In the genomic region with DNA sequence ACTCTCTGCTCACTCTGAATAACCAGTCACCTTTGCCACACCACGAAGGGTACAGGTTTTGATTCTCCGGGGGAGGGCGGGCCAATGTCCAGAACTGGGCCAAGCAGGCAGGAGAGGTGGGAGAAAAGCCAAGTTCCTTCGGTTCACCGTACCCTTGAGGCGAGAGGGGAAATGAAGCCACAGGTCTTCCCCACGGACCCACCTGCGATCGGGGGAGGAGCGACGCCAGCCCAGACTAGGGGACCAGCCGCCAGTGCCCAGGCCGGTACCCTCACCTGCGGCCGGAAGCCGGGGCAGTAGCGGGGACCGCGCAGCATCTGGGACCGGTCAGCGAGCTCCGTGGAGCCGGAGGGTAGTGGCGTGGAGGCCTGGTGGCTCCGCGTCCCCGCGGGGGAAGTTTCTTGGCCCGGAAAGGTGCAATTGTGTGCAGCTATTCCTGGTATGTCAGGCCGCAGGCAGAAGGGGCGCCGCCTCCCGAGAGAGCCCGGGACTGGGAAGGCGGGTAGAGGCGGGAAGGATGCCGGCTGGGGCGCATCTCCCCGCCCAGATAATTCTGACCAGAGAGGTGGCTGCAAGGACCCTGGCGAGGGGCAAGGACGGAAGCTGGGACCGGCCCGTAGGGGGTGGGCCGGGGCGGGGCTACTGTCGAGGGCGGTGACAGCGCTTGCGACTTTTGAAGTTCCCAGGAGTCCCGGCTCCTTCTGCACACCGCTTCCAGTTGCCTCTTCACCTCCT, we compare ENCODE assay signal across 8 mouse cellular contexts. TPM values are rescaled to one million over a fixed set of nuclear protein-coding genes. Genes with fewer than 3 reads are reported as not detected.
DNase-seq lines count a peak whose midpoint lies in the region; ATAC-seq and TF ChIP-seq lines count a peak whose summit lies in the region.

A gene (minus strand): TSS at position 578 of the 735 bp plus-strand sequence.
A gene (plus strand): TSS at position 721 of the 735 bp plus-strand sequence.

- no peak for TF ChIP-seq POLR2A in lung, adult 2 months (IDR thresholded peaks at IDR 0.05; ENCODE audit: borderline replicate concordance, extremely low read depth, low read depth, low read length)

- peaks cover 56% of the 10 kb centered on the region for H3K27me3 ChIP-seq in forebrain, embryonic 10.5 days (ENCODE audit: poor library complexity, severe bottlenecking)
- 0 out of 2 replicates have a peak, but pooled peaks cover 2% of the 10 kb centered on the region for H3K27me3 ChIP-seq in heart, embryonic 15.5 days
- H3K27me3 ChIP-seq in neural tube, embryonic 15.5 days (replicated peaks), result peaks cover 46% of the 10 kb centered on the region

- H3K4me3 ChIP-seq in forebrain, embryonic 10.5 days, result peak within 1 kb of the TSS; percentile 78
- H3K4me3 ChIP-seq in heart, embryonic 15.5 days, result peak within 1 kb of the TSS; percentile 87
- peak within 1 kb of the TSS; percentile 61 for H3K4me3 ChIP-seq in lung, adult 2 months (replicated peaks; ENCODE audit: extremely low read depth, low read depth, low read length)
- H3K4me3 ChIP-seq in neural tube, embryonic 15.5 days (replicated peaks), result peak within 1 kb of the TSS; percentile 63

- under 1% methylated on average over 51 of the region's 51 CpGs for WGBS in forebrain, embryonic 10.5 days
- under 1% methylated on average over 51 of the region's 51 CpGs for WGBS in heart, embryonic 15.5 days
- under 1% methylated on average over 51 of the region's 51 CpGs for WGBS in lung, adult 2 months
- WGBS in neural tube, embryonic 15.5 days, result 1% methylated on average over 51 of the region's 51 CpGs

- no peaks in the 10 kb centered on the region for H3K9me3 ChIP-seq in forebrain, embryonic 10.5 days
- H3K9me3 ChIP-seq in heart, embryonic 15.5 days (replicated peaks), result no peaks in the 10 kb centered on the region
- H3K9me3 ChIP-seq in neural tube, embryonic 15.5 days (replicated peaks), result no peaks in the 10 kb centered on the region

- no peak for TF ChIP-seq CTCF in lung, adult 2 months (IDR thresholded peaks at IDR 0.05; ENCODE audit: insufficient read depth, low read length)

- H3K4me1 ChIP-seq in forebrain, embryonic 10.5 days, result peaks cover 24% of the 10 kb centered on the region
- peaks cover 20% of the 10 kb centered on the region for H3K4me1 ChIP-seq in heart, embryonic 15.5 days (replicated peaks)
- 0 out of 2 replicates have a peak, but pooled peaks cover 2% of the 10 kb centered on the region for H3K4me1 ChIP-seq in lung, adult 2 months (ENCODE audit: control insufficient read depth, insufficient read depth, low read length)
- H3K4me1 ChIP-seq in neural tube, embryonic 15.5 days, result peaks cover 19% of the 10 kb centered on the region

- peak within 1 kb of the TSS; percentile 79 for H3K9ac ChIP-seq in heart, embryonic 15.5 days
- H3K9ac ChIP-seq in neural tube, embryonic 15.5 days (replicated peaks), result peak within 1 kb of the TSS; percentile 54

- ATAC-seq in heart, embryonic 15.5 days (replicated peaks; ENCODE audit: insufficient number of reproducible peaks, insufficient read depth, low FRiP score, low read depth), result peak; percentile 91
- ATAC-seq in neural tube, embryonic 15.5 days (ENCODE audit: low FRiP score), result peak; percentile 61

- H3K4me2 ChIP-seq in heart, embryonic 15.5 days, result peak within 1 kb of the TSS; percentile 97
- H3K4me2 ChIP-seq in neural tube, embryonic 15.5 days, result peak within 1 kb of the TSS; percentile 100

- H3K27ac ChIP-seq in forebrain, embryonic 10.5 days, result peak within 1 kb of the TSS; percentile 77
- peak within 1 kb of the TSS; percentile 57 for H3K27ac ChIP-seq in heart, embryonic 15.5 days
- H3K27ac ChIP-seq in neural tube, embryonic 15.5 days (replicated peaks), result no peak within 1 kb of the TSS

- DNase-seq in CD4-positive, CD25-positive, alpha-beta regulatory T cell, adult 2 months (ENCODE audit: low read depth, low spot score), result peak; percentile 39
- DNase-seq in adrenal gland, postnatal 36 days, result peak; percentile 90 to 92
- peak; percentile 64 for DNase-seq in forebrain, embryonic 10.5 days (ENCODE audit: extremely low spot score, low spot score)
- DNase-seq in kidney, postnatal 10 days, result peak; percentile 92
- DNase-seq in lung, adult 2 months, result peak; percentile 64
- peak; percentile 37 for DNase-seq in thymus, postnatal 4 days

- no peaks in the 10 kb centered on the region for H3K36me3 ChIP-seq in forebrain, embryonic 10.5 days (replicated peaks)
- no peaks in the 10 kb centered on the region for H3K36me3 ChIP-seq in heart, embryonic 15.5 days
- H3K36me3 ChIP-seq in neural tube, embryonic 15.5 days, result no peaks in the 10 kb centered on the region

RNA-seq across cellular contexts. Expression of the first gene that starts in this region (rescaled TPM):
- total RNA-seq in adrenal gland, postnatal 36 days (2021), result 1 to 10 TPM; 1.4 to 2.0 TPM
- polyA plus RNA-seq in forebrain, embryonic 10.5 days (2016; fragmentation: Nextera tagmentation; extraction: Ambion mirVana), result 0.97 TPM in 1 of 2 replicates, not detected in the other
- 3.0 and 4.3 TPM in 2 replicates for polyA plus RNA-seq in heart, embryonic 15.5 days (2015; fragmentation: Nextera tagmentation; extraction: Ambion mirVana)
- 1.5 and 2.1 TPM in 2 replicates for polyA plus RNA-seq in lung, adult 2 months (2012; rRNA removed)
- 0.69 and 0.82 TPM in 2 replicates for polyA plus RNA-seq in neural tube, embryonic 15.5 days (2015; fragmentation: Nextera tagmentation; extraction: Ambion mirVana)

RNA-seq across cellular contexts. Expression of the second gene that starts in this region (rescaled TPM):
- total RNA-seq in adrenal gland, postnatal 36 days (2021), result 10 to 100 TPM; 16.3 to 19.8 TPM
- 1.7 TPM in 2 replicates for polyA plus RNA-seq in forebrain, embryonic 10.5 days (2016; fragmentation: Nextera tagmentation; extraction: Ambion mirVana)
- 230 and 261 TPM in 2 replicates for polyA plus RNA-seq in heart, embryonic 15.5 days (2015; fragmentation: Nextera tagmentation; extraction: Ambion mirVana)
- polyA plus RNA-seq in lung, adult 2 months (2012; rRNA removed), result 142 and 193 TPM in 2 replicates
- polyA plus RNA-seq in neural tube, embryonic 15.5 days (2015; fragmentation: Nextera tagmentation; extraction: Ambion mirVana), result 2.6 and 4.7 TPM in 2 replicates

Comparison
In these comparisons a context has a peak if more than half of its experiments do, and no peak if none do; other contexts are left out.
1. RNA of the second gene that starts in this region (polyA plus RNA-seq): 230 to 261 TPM in heart, embryonic 15.5 days and 142 to 193 TPM in lung, adult 2 months; 2.6 to 4.7 TPM in neural tube, embryonic 15.5 days and 1.7 TPM in forebrain, embryonic 10.5 days; every median in the first group is over 10 times any median in the second.
2. DNase-seq: peak in every context shown above with its lines; median percentile 92 in kidney, postnatal 10 days; 91 in adrenal gland, postnatal 36 days; 64 in forebrain, embryonic 10.5 days; 64 in lung, adult 2 months; 39 in CD4-positive, CD25-positive, alpha-beta regulatory T cell, adult 2 months; 37 in thymus, postnatal 4 days.
3. Peak in every context shown above with its lines, with median percentiles within 50 percentile points of each other: H3K4me3 ChIP-seq.